Mouse (Mus musculus): ENCODE data around the gene Smad5.
A peak's percentile ranks its signal among the peaks of the same experiment; 100 is the strongest.

Gene Smad5

DNA sequence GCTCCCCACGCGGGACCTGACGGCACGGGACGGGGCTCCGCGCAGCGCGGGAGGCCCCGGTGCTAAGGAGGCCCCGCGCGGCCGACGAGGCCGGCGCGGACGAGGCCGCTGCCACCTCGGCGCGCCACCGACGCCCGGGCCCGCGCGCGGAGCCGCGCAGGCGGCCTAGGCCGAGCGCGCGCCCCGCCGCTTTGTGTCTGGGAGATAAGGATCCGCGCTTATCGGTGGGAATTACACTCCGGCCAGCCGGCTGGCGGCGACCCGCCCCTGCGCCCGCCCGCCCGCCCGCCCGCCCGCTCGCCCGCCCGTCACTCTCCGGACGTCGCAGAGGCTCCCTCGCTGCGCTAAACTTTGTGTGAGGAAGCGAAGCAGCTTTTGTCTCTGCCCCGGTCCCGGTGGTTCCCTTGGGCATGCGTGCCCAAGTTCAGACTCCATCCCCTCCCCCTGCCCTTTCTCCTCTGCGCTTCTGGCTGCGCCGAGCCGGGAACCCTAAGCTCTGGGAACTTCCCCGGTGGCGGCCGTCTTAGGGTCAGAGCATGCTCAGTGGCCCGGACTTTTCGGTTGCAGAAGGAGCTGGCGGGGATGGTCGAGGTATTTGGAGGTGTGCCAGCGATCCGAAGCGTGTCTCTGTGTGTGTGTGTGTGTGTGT, 536 bp downstream of the Smad5 start:
- DNase-seq: peak; percentile 56

DNA sequence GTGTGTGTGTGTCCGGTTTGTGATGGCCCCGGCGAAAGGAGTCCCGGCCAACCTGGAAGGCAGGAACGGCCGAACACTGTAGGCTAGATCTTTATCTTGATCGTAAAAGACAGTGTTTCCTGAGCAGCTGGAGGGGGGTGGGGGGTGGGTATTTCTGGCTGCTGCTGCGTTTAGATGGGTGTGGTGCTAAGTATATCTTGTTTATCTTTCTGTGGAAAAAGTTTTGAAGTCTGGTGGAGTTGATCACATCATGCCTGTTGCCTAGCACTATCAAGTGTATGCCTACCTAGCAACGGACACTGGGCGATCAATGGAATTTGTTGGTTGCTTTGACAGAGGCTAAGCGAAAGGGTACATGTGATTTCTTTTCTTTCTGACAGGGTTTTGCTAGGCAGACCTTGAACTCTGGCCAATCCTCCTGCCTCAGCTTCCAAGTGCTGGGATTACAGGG, 1.1 kb downstream of the Smad5 start:
- peak; percentile 17 for DNase-seq

- no peak for DNase-seq
Observed at GRCm38 (mm10) chr13:56704596-56704995, 1.8 kb downstream of the Smad5 start.

DNA sequence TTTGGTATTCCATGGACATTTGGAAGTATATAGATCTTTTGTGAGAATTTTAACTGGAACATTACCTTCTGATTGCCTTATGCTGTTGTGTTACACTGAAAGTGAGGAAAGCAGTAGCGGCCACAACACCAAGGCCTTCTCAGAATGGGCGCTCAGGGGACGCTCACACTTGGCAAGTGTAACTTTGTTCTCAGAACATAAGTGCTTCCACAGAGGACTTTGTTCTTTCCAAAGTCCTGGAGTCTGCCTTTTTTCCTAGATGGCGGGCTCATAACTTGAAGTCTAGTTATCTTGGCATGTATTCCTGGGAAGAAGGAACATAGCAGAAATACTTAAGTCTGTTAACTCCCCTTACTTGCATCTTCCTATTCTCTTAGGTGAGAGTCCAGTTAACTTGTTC, 4.3 kb downstream of the Smad5 start:
- DNase-seq: no peak

DNA sequence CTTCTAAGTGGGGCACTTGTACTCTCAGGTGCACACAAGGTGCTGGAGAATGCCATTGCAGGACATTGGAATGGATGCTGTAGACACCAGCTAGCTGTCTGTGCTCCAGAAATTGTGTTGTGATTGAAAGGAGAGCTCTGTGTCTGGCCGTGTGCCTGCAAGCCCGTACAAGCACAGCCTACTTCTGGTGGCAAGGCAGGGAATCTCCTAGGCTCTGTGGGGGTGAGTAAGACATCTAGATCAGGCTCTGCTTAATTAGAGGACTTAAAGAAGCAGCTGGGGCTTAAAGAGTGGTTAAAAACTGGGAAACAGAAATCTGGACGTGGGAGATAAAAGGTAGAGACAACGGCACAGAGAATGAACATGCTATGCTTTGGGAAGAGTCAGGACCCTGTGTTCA, 4.8 kb downstream of the Smad5 start:
- no peak for DNase-seq

GRCm38 (mm10) chr13:56710620-56711019, 7.8 kb downstream of the Smad5 start:
- DNase-seq: no peak

DNA sequence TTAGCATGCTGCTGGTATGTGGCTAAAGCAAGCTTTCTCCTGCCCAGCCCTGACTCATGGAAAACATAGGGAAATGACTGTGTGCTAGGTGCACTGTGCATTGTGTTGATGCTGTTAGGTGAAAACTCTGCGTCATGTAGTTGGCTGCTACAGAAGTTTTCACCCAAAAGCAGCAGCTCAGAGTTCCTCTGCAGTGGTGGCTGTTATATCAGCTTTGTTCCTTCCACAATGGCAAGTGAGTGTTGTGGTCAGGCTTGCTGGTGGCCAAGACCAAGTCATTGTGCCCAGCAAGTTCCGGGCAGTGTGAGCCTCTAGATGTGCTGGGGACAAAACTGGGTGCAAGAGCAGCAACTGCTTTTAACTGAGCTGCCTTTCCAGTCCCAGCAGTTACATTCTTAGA, 9.4 kb downstream of the Smad5 start:
- no peak for DNase-seq

DNA sequence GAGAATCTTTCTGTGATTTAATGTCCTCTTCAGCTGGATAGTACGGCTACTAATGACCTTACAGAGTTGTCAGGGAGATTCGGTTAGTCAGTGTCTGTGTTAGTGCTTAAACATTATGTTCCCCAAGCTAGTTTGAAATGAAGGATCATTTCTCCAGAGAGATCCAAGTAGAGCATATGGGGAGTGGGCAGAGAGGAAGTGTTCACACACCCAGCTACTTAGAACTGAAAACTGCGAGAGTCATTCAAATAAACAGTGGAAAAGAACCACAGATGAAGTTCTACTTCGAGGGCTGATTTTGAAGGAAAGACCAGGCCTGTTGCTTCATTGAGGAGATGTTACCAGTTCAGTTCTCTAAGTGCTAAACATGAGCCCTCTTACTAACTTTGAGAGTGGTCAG, 23.7 kb downstream of the Smad5 start:
- no peak for DNase-seq

DNA sequence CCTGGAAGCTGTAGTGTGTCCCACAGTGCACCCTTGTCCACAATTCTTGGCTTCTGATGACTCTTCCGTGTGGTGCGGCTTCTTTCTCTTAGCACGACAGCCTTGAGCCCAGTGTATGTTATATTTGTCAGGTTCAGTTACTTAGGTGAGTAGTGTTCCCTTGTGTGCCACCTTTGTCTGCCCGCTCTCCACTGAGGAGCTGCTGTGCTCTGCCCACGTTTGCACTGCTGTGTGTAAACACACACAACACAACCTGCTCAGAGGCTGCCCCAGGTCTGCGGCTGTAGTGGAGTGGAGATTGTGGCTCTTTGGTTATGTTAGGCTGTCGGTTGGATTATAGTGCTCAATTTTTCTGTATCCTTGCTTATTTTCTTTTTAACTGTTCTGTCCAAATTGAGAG, 26.2 kb downstream of the Smad5 start:
- no peak for DNase-seq

DNA sequence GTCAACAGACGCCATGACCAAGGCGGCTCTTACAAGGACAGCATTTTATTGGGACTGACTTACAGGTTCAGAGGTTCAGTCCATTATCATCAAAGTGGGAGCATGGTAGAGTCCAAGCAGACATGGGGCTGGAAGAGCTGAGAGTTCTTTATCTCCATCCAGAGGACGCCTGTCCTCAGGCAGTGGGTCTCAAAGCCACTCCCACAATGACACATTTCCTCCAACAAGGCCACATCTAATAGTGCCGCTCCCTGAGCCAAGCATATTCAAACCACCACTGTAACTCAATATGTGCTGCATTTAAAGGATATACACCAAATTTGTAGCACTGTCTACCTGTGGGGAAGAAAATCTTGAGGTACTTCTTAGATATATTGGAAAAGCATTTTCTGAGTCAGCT, 31.8 kb downstream of the Smad5 start:
- DNase-seq: no peak

- DNase-seq: no peak
Observed at GRCm38 (mm10) chr13:56735212-56735875, 32.5 kb downstream of the Smad5 start.

GRCm38 (mm10) chr13:56739556-56739955, 36.7 kb downstream of the Smad5 start:
- no peak for DNase-seq

DNA sequence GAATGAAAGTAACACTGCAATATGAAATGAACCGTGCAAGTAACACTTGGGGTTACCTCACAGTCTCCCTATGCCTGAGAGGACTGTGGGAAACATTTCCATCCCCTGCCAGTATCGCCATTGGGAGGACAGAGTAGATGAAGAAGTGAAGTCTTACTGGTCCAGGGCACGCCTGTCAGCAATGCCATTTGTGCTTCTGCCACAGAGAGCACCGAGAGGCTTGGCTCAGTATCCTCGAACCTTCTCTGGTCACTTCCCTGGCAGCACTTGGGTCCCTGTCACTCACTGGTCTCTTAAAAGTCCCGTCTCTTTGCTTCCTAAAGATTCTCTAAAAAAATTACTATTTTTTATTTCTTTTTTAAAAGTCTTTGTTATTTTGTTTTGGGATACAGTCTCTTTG, 37.7 kb downstream of the Smad5 start:
- no peak for DNase-seq

- no peak for DNase-seq
Observed at GRCm38 (mm10) chr13:56741691-56742090, 38.9 kb downstream of the Smad5 start.

- no peak for DNase-seq
Observed at GRCm38 (mm10) chr13:56742325-56742901, 39.6 kb downstream of the Smad5 start.

DNA sequence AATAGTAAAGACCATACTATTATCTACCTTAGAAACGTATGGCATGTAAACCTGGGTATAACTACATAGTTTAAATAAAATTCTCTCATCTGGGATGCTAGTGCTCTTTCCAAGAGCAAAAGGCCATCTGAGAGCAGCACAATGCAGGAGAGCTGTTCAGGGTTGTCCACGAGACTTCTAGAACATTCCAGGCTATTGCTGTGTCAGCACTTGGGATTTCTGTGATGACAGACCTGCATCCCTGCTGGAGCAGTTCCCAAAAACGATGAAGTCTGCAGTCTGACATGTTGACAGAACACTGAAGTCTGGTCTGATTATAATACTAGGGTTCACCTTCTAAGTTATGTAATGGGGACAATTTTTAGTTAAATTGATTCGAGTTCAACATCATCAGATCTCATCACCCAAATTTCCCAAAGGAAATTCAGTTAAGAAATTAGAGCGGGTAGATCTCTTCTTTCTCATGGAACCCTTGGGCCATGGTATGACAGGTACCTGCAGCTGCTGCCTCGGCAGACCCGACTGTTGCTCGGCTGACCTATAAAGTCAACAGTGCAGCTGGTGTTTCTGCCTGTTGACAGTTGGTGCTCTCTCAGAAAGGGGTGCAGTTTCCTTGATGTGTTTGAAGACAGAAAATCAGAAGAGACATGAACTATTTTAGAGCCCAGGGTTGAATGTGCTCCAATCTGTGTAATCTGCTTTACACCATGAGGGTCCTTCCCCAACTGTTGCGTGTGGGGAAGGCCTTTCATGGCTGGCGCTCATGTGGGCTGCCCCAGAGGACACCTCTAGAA, 44.1 kb downstream of the Smad5 start:
- no peak for DNase-seq

- DNase-seq: no peak
Observed at GRCm38 (mm10) chr13:56747554-56747953, 44.7 kb downstream of the Smad5 start.

DNA sequence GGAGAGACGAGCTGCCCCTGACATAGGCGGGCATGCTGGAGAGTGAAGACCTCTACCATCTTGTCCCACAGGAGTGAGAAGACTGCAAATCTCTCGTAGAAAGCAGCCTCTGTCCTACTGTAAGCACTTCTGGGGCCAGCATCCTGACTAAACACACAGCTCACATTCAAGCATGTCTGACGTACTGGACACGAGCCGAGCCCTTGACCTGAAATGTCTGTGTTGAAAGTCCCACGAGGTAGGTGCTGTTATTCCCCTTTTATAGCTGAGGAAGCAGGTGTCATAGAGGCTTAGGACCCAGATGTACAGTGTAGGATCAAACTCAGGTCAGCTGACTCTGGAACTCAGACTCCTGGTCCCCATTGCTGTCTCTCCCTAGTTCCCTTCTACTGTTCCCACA, 46.6 kb downstream of the Smad5 start:
- DNase-seq: no peak

DNA sequence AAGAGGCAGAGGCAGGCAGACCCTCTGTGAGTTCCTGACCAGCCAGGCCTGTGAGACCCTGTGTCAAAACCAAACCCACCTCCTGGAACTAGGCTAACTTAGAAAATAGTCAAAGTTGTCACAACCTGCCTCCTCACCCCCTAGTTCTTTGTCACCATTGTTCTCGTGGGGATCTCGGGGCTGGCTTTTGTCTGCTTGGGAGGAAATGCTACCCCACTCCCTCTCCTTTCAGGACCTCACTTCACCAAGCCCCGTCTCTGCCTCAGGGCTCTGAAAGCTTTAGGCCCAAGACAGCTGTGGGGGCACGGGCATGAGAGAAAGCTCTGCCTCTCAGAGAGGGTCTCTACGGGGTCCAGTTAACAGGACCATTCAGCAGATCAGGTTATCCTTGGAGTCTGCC, 49.0 kb downstream of the Smad5 start:
- DNase-seq: no peak

- no peak for DNase-seq
Observed at GRCm38 (mm10) chr13:56752474-56753191, 49.8 kb downstream of the Smad5 start.

DNA sequence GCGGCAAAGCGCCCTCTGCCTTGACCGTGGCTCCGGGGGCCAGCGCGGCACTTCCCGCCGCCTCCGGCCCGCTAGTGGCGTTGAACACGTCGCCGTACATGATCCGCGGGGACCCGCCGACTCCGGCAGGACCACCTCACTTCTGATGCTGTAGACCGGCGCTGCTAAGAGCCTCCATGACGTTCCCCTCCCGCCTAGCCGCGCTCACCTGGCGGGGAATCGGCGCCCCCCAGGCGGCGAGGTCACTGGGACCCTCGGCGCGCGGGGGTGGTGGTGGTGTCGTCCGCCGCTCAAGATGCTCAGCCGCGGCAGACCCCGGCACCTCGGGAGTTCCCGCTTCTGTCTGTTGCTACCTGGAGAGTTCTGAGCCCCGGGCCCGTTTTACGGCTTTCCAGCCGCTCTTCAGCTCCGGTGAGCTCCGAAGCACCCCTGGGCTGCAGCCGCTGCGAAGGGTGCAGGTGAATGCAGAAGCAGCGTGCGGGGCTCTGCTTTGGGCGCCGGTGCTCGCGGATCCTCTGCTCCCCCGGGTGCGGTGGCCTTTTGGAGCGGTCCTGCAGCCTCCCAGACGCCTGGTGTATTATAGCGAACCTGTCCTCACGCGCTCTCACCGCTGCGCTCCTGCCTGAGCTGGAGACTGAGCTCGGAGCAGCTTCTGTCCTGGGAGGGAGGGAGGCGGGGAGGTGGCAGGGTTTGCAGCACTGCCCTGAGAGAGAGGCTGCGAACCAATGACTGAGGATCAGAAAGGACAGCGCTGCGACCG, 50.6 kb downstream of the Smad5 start, which contains the start of gene Gm45623:
Gene Gm45623 (minus strand): TSS at position 636 of the 760 bp plus-strand sequence.
- DNase-seq: no peak

GRCm38 (mm10) chr13:56755871-56756270, 53.1 kb downstream of the Smad5 start:
- DNase-seq: no peak
